Mouse (Mus musculus): ENCODE measurements around the gene Tpo.

Gene Tpo

GRCm38 (mm10) chr12:30062118-30062505, 70.3 kb downstream of the Tpo start:
- Histone ChIP-seq H3K4me3 (replicated peaks; ENCODE audit: low read length) (no peak overlapping the region), H3K4me1 (replicated peaks; ENCODE audit: low read depth, low read length) (no peaks in the 10 kb centered on the region), H3K9me3 (ENCODE audit: low read length) (peaks cover 42% of the 10 kb centered on the region), H3K27me3 (ENCODE audit: insufficient read depth, low read length) (no peaks in the 10 kb centered on the region), H3K36me3 (ENCODE audit: insufficient read depth, low read length) (0 out of 2 replicates have a peak, but pooled peaks cover 4% of the 10 kb centered on the region)
- TF ChIP-seq POU5F1 (IDR thresholded peaks at IDR 0.05; ENCODE audit: borderline replicate concordance, low read length): no peak
- no peak for TF ChIP-seq NANOG (IDR thresholded peaks at IDR 0.05; ENCODE audit: borderline replicate concordance, low read length)
- no peak for TF ChIP-seq CTCF (conservative IDR thresholded peaks at IDR 0.05; ENCODE audit: low read length)

- Histone ChIP-seq H3K36me3 (ENCODE audit: insufficient read depth, low read length) (0 out of 2 replicates have a peak, but pooled peaks cover 4% of the 10 kb centered on the region), H3K27me3 (ENCODE audit: insufficient read depth, low read length) (no peaks in the 10 kb centered on the region), H3K4me3 (replicated peaks; ENCODE audit: low read length) (no peak overlapping the region), H3K9me3 (ENCODE audit: low read length) (peaks cover 37% of the 10 kb centered on the region), H3K4me1 (replicated peaks; ENCODE audit: low read depth, low read length) (no peaks in the 10 kb centered on the region)
- TF ChIP-seq NANOG (IDR thresholded peaks at IDR 0.05; ENCODE audit: borderline replicate concordance, low read length): no peak
- no peak for TF ChIP-seq CTCF (conservative IDR thresholded peaks at IDR 0.05; ENCODE audit: low read length)
- TF ChIP-seq POU5F1 (IDR thresholded peaks at IDR 0.05; ENCODE audit: borderline replicate concordance, low read length): no peak
These were observed 70.8 kb downstream of the Tpo start for GRCm38 (mm10) chr12:30061503-30062117.

GRCm38 (mm10) chr12:30058044-30058443, 74.4 kb downstream of the Tpo start:
- no peaks in the 10 kb centered on the region for H3K4me1 ChIP-seq (replicated peaks; ENCODE audit: low read depth, low read length)
- H3K9me3 ChIP-seq (ENCODE audit: low read length): peaks cover 41% of the 10 kb centered on the region
- H3K27me3 ChIP-seq (ENCODE audit: insufficient read depth, low read length): no peaks in the 10 kb centered on the region
- no peak for TF ChIP-seq POU5F1 (IDR thresholded peaks at IDR 0.05; ENCODE audit: borderline replicate concordance, low read length)
- TF ChIP-seq NANOG (IDR thresholded peaks at IDR 0.05; ENCODE audit: borderline replicate concordance, low read length): no peak
- no peak for TF ChIP-seq CTCF (conservative IDR thresholded peaks at IDR 0.05; ENCODE audit: low read length)
- H3K4me3 ChIP-seq (replicated peaks; ENCODE audit: low read length): no peak overlapping the region
- 0 out of 2 replicates have a peak, but pooled peaks cover 4% of the 10 kb centered on the region for H3K36me3 ChIP-seq (ENCODE audit: insufficient read depth, low read length)

- peaks cover 15% of the 10 kb centered on the region for H3K9me3 ChIP-seq (ENCODE audit: low read length)
- H3K4me1 ChIP-seq (replicated peaks; ENCODE audit: low read depth, low read length): no peaks in the 10 kb centered on the region
- no peaks in the 10 kb centered on the region for H3K36me3 ChIP-seq (ENCODE audit: insufficient read depth, low read length)
- TF ChIP-seq POU5F1 (IDR thresholded peaks at IDR 0.05; ENCODE audit: borderline replicate concordance, low read length) (no peak), NANOG (IDR thresholded peaks at IDR 0.05; ENCODE audit: borderline replicate concordance, low read length) (no peak), CTCF (conservative IDR thresholded peaks at IDR 0.05; ENCODE audit: low read length) (no peak)
- H3K4me3 ChIP-seq (replicated peaks; ENCODE audit: low read length): no peak overlapping the region
- no peaks in the 10 kb centered on the region for H3K27me3 ChIP-seq (ENCODE audit: insufficient read depth, low read length)
These were observed 77.5 kb downstream of the Tpo start for GRCm38 (mm10) chr12:30054761-30055540.

GRCm38 (mm10) chr12:30050235-30050634, 82.2 kb downstream of the Tpo start:
- Histone ChIP-seq H3K27me3 (ENCODE audit: insufficient read depth, low read length) (peaks cover 4% of the 10 kb centered on the region; the same call in 1 of the 2 replicates), H3K9me3 (ENCODE audit: low read length) (peaks cover 15% of the 10 kb centered on the region), H3K4me3 (replicated peaks; ENCODE audit: low read length) (no peak overlapping the region), H3K4me1 (replicated peaks; ENCODE audit: low read depth, low read length) (no peaks in the 10 kb centered on the region), H3K36me3 (ENCODE audit: insufficient read depth, low read length) (no peaks in the 10 kb centered on the region)
- TF ChIP-seq CTCF (conservative IDR thresholded peaks at IDR 0.05; ENCODE audit: low read length) (peak; percentile 44), POU5F1 (IDR thresholded peaks at IDR 0.05; ENCODE audit: borderline replicate concordance, low read length) (no peak), NANOG (IDR thresholded peaks at IDR 0.05; ENCODE audit: borderline replicate concordance, low read length) (no peak)

- Histone ChIP-seq H3K4me3 (replicated peaks; ENCODE audit: low read length) (no peak overlapping the region), H3K36me3 (ENCODE audit: insufficient read depth, low read length) (no peaks in the 10 kb centered on the region), H3K9me3 (ENCODE audit: low read length) (peaks cover 11% of the 10 kb centered on the region), H3K4me1 (replicated peaks; ENCODE audit: low read depth, low read length) (no peaks in the 10 kb centered on the region), H3K27me3 (ENCODE audit: insufficient read depth, low read length) (peaks cover 4% of the 10 kb centered on the region; the same call in 1 of the 2 replicates)
- TF ChIP-seq NANOG (IDR thresholded peaks at IDR 0.05; ENCODE audit: borderline replicate concordance, low read length): no peak
- no peak for TF ChIP-seq POU5F1 (IDR thresholded peaks at IDR 0.05; ENCODE audit: borderline replicate concordance, low read length)
- TF ChIP-seq CTCF (conservative IDR thresholded peaks at IDR 0.05; ENCODE audit: low read length): no peak
These were observed 82.6 kb downstream of the Tpo start for GRCm38 (mm10) chr12:30049818-30050217.

- no peaks in the 10 kb centered on the region for H3K36me3 ChIP-seq (ENCODE audit: insufficient read depth, low read length)
- no peak overlapping the region for H3K4me3 ChIP-seq (replicated peaks; ENCODE audit: low read length)
- TF ChIP-seq NANOG (IDR thresholded peaks at IDR 0.05; ENCODE audit: borderline replicate concordance, low read length): no peak
- H3K27me3 ChIP-seq (ENCODE audit: insufficient read depth, low read length): peaks cover 4% of the 10 kb centered on the region; the same call in 1 of the 2 replicates
- H3K9me3 ChIP-seq (ENCODE audit: low read length): peaks cover 8% of the 10 kb centered on the region
- no peaks in the 10 kb centered on the region for H3K4me1 ChIP-seq (replicated peaks; ENCODE audit: low read depth, low read length)
These were observed 83.6 kb downstream of the Tpo start for GRCm38 (mm10) chr12:30048848-30049247.

- Histone ChIP-seq H3K27me3 (ENCODE audit: insufficient read depth, low read length) (no peaks in the 10 kb centered on the region), H3K36me3 (ENCODE audit: insufficient read depth, low read length) (no peaks in the 10 kb centered on the region), H3K9me3 (ENCODE audit: low read length) (no peaks in the 10 kb centered on the region), H3K4me3 (replicated peaks; ENCODE audit: low read length) (no peak overlapping the region), H3K4me1 (replicated peaks; ENCODE audit: low read depth, low read length) (no peaks in the 10 kb centered on the region)
- TF ChIP-seq NANOG (IDR thresholded peaks at IDR 0.05; ENCODE audit: borderline replicate concordance, low read length) (no peak), CTCF (conservative IDR thresholded peaks at IDR 0.05; ENCODE audit: low read length) (0 out of 2 replicates have a peak, but pooled peaks have one; percentile 7), POU5F1 (IDR thresholded peaks at IDR 0.05; ENCODE audit: borderline replicate concordance, low read length) (no peak)
These were observed 92.3 kb downstream of the Tpo start for GRCm38 (mm10) chr12:30040150-30040549.

All from E14TG2a.4 (cell line).